Mouse (Mus musculus) stomach, embryonic 14.5 days (tissue): Measurements from ENCODE around the gene Rps3. TPM values are rescaled to one million over a fixed set of nuclear protein-coding genes. Genes with fewer than 3 reads are reported as not detected.
"Not testable (repeated sequence)": the region's sequence is repeated elsewhere in the genome, so short reads cannot be mapped to it uniquely, and the experiment has no call there.

ENCODE experiments used
- ATAC-seq: fragments of 200-750 bp; cut with Nextera tagmentation; 2 replicates; pipeline ENCODE4 v1.8.0; 2017; ENCODE audit warnings: low read depth, moderate TSS enrichment; ENCODE audit not compliant: insufficient number of reproducible peaks, insufficient read depth, low FRiP score
- H3K27ac ChIP-seq: fragments of 300-500 bp; sonication (generic); 2 replicates; pipeline ENCODE4 v1.5.1; 2014; ENCODE audit warnings: mild to moderate bottlenecking, low read length, moderate library complexity, mixed read lengths
- H3K27me3 ChIP-seq: fragments of 300-500 bp; sonication (generic); 2 replicates; pipeline ENCODE4 v1.6.1; 2014; ENCODE audit warnings: low read length, control low read depth, mixed read lengths; ENCODE audit not compliant: control insufficient read depth, insufficient read depth
- H3K36me3 ChIP-seq: fragments of 300-500 bp; sonication (generic); 2 replicates; pipeline ENCODE4 v1.6.1; 2014; ENCODE audit warnings: mild to moderate bottlenecking, control low read depth, low read length, moderate library complexity, mixed read lengths; ENCODE audit not compliant: control insufficient read depth, insufficient read depth
- H3K4me1 ChIP-seq: fragments of 300-500 bp; sonication (generic); 2 replicates; pipeline ENCODE4 v1.6.1; 2014; ENCODE audit warnings: low read length, control low read depth, mixed read lengths; ENCODE audit not compliant: control insufficient read depth, insufficient read depth
- H3K4me2 ChIP-seq: fragments of 300-500 bp; sonication (generic); replicated peaks from 2 replicates; pipeline ENCODE4 v1.6.1; 2014; ENCODE audit warnings: low read depth, low read length, control low read depth
- H3K4me3 ChIP-seq: fragments of 300-500 bp; sonication (generic); 2 replicates; pipeline ENCODE4 v1.5.1; 2014; ENCODE audit warnings: low read depth, low read length, control low read depth
- H3K9ac ChIP-seq: fragments of 300-500 bp; sonication (generic); replicated peaks from 2 replicates; pipeline ENCODE4 v1.6.1; 2014; ENCODE audit warnings: low read depth, mild to moderate bottlenecking, control low read depth, low read length, moderate library complexity, mixed read lengths
- H3K9me3 ChIP-seq: fragments of 300-500 bp; sonication (generic); 2 replicates; pipeline ENCODE4 v1.6.1; 2016; ENCODE audit warnings: low read depth, low read length, control low read depth; ENCODE audit not compliant: control insufficient read depth
- WGBS: fragments of 180-500 bp; shearing (Covaris S2); extraction: QIAGEN DNeasy Blood & Tissue Kit; methylation state at CpG from one replicate; pipeline ENCODE4 v1.1.7; 2014; 5-methylcytosine and 5-hydroxymethylcytosine counted together
- polyA plus RNA-seq: library from polyadenylated mRNA; unstranded; fragments of >200 nt; fragmentation: Nextera tagmentation; extraction: Ambion mirVana; gene quantifications from 2 replicates; pipeline ENCODE4 v1.2.1, GENCODE M21; 2014

Gene Rps3
- polyA plus RNA-seq, 1 experiment from 2014 or later = 915 TPM

DNA sequence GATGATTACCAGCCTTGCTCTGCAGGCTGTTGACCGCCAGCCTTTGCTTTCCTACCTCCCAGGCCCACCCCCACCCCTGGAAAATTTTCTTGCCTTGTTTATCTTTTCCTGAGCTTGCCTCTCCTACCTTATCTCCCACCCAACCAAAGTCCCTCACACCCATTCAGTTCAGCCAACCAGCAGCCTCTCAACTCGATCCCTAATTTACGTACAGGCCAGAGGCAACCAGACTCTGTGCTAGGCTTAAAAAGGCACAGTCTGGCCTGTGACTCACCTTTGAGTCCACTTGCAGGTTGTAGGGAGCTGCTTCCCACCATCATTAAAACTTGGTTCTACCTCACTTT lies 33.2 kb upstream of the Rps3 start:
- H3K4me1 ChIP-seq = peaks cover 7% of the 10 kb centered on the region; the same call in 1 of the 2 replicates
- peak; percentile 77 for ATAC-seq
- H3K27ac ChIP-seq = no peak overlapping the region
- H3K27me3 ChIP-seq = no peaks in the 10 kb centered on the region
- H3K36me3 ChIP-seq = no peaks in the 10 kb centered on the region
- H3K9ac ChIP-seq = no peak overlapping the region
- WGBS = 62% methylated on average over 3 of the region's 3 CpGs
- H3K4me2 ChIP-seq = no peak overlapping the region
- no peaks in the 10 kb centered on the region for H3K9me3 ChIP-seq
- H3K4me3 ChIP-seq = no peak overlapping the region

DNA sequence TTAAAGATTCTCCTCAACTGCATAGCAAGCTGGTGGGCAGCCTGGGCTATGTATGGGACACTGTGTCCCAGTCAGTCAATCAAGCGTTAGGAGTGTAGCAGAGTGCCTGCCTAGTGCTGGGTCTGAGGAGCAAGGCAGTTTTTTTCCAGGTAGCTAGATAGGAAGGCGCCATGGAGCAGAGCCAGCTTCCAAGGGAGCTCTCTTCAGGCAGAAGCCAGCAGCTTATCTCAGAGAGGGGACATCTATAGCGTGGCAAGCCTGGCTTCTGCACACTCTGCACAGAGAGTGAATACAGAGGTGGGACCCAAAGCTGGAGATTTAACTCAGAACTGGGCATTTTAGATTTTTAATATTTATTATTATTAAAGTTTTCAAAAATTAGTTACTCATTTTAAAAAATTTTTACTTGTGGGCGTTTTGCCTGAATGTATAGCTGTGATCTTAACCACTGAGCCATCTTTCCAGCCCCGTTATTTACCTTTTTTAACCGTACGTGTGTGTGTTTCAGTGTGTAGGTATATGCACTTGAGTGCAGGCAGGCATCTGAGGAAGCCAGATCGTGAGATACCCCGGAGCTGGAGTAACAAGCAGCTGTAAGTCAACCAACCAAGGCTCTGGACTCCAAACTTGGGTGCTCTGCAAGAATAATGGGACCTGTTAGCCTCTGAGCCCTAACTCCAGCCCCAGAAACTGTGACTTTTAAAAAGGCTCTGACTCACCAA lies 32.7 kb upstream of the Rps3 start:
- Histone ChIP-seq H3K9ac (no peak overlapping the region), H3K4me3 (no peak overlapping the region), H3K9me3 (no peaks in the 10 kb centered on the region), H3K36me3 (no peaks in the 10 kb centered on the region), H3K4me1 (peaks cover 7% of the 10 kb centered on the region; the same call in 1 of the 2 replicates), H3K27me3 (no peaks in the 10 kb centered on the region), H3K27ac (no peak overlapping the region), H3K4me2 (no peak overlapping the region)
- ATAC-seq = no peak
- 77% methylated on average over 9 of the region's 9 CpGs for WGBS

DNA sequence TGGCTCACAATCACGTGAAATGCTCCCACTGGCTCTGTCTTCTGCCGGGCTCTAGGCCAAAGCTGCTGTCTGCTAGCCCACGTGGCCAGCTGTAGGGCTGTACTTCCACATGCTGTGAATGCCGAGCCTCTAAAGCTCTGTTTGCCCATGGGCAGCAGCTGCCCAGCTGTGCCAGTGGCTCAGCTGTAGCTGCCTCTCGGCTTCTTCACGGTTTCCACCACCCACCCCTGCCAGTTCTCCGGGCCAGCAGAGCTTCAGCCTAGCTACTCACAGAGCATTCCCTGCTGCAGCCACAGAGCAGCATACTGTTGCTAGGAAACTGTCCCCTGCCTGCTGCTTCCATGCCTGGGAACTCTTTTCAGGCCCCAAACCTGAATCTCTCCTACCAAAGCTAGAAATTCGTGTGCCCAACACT lies 26.6 kb upstream of the Rps3 start:
- no peaks in the 10 kb centered on the region for H3K27me3 ChIP-seq
- H3K4me1 ChIP-seq = no peaks in the 10 kb centered on the region
- 10% methylated on average over 8 of the region's 8 CpGs for WGBS
- no peak overlapping the region for H3K4me2 ChIP-seq
- ATAC-seq = no peak
- H3K9me3 ChIP-seq = no peaks in the 10 kb centered on the region
- no peaks in the 10 kb centered on the region for H3K36me3 ChIP-seq
- H3K9ac ChIP-seq = no peak overlapping the region
- no peak overlapping the region for H3K27ac ChIP-seq
- no peak overlapping the region for H3K4me3 ChIP-seq

DNA sequence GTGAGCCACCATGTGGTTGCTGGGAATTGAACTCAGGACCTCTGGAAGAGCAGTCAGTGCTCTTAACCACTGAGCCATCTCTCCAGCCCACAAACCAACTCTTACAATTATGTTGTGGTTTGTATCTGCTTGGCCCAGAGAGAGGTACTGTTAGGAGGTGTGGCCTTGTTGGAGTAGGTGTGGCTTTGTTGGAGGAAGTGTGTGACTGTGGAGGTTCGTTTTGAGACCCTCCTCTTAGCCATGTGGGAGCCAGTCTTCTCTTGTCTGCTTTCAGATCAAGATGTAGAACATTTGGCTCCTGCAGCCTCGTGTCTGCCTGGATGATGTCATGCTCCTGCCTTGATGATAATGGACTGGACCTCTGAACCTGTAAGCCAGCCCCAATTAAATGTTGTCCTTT lies 24.6 kb upstream of the Rps3 start:
- not testable (repeated sequence) for ATAC-seq, H3K9ac ChIP-seq, H3K36me3 ChIP-seq, H3K4me2 ChIP-seq, H3K4me1 ChIP-seq, H3K27ac ChIP-seq, H3K9me3 ChIP-seq, H3K4me3 ChIP-seq, H3K27me3 ChIP-seq
- WGBS = 14% methylated on average over 2 of the region's 2 CpGs

DNA sequence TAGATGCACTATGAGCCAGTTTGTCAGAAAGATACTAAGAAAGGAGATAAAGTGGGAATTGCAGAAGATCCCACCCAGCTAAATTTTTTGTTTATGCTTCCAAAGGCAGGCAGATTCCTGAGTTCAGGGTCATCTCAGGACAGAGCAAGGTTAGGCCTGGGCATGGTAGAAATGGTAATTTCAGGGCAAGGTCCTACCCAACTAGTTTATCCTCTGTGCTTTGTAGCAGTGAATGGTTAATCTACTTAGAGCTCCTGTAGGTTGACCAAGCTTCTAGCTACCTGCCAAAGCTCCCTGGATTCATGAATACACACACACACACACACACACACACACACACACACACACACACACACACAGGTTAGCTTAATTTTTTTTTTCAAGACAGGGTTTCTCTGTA lies 21.0 kb upstream of the Rps3 start:
- H3K4me1 ChIP-seq = 0 out of 2 replicates have a peak, but pooled peaks cover 2% of the 10 kb centered on the region
- H3K9ac ChIP-seq = no peak overlapping the region
- no peaks in the 10 kb centered on the region for H3K9me3 ChIP-seq
- no peaks in the 10 kb centered on the region for H3K27me3 ChIP-seq
- no peaks in the 10 kb centered on the region for H3K36me3 ChIP-seq
- H3K4me3 ChIP-seq = no peak overlapping the region
- ATAC-seq = no peak
- no peak overlapping the region for H3K4me2 ChIP-seq
- H3K27ac ChIP-seq = no peak overlapping the region

DNA sequence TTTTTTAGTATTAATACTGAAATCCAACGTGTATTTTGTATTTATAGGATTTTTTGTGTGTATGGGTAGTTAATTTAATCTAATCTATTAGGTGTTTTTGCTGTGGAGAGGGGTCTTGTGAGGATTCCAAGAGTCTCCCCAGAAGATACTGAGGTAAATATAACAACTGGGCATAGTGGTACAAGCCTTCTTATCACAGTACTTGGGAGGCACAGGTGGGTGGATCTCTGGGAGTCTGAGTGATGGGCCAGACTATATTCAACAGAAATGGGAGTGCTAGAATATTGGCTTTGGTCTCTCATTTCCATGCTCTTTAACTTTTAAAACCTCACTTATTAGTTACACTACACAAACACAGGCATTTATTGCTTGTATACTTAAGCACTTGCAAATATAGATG lies 17.6 kb upstream of the Rps3 start:
- H3K9me3 ChIP-seq = no peaks in the 10 kb centered on the region
- no peaks in the 10 kb centered on the region for H3K36me3 ChIP-seq
- 0 out of 2 replicates have a peak, but pooled peaks cover 2% of the 10 kb centered on the region for H3K4me1 ChIP-seq
- H3K9ac ChIP-seq = no peak overlapping the region
- H3K27ac ChIP-seq = no peak overlapping the region
- no peaks in the 10 kb centered on the region for H3K27me3 ChIP-seq
- H3K4me3 ChIP-seq = no peak overlapping the region
- ATAC-seq = no peak
- no peak overlapping the region for H3K4me2 ChIP-seq
- WGBS = 43% methylated on average over 1 of the region's 1 CpGs

DNA sequence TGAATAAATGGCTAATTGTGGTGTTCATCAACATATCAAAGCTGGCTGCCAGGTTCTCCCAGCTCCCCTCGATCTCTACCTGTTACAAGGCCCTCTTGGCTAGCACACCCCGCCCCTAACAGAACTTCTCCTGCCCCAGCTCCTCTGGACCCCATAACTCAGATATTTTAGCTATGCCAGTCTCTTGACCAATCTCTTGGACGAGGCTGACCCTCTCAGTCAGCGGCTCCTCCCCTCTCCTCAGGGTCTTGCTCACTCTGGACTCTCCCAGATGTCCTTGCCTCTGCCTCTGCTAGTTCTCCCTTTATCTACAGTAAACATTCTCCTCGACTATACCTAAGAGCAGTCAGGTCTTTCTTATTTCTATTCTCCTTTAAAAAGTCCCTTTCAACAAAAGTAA lies 17.1 kb upstream of the Rps3 start:
- H3K27ac ChIP-seq = no peak overlapping the region
- H3K36me3 ChIP-seq = no peaks in the 10 kb centered on the region
- H3K4me2 ChIP-seq = no peak overlapping the region
- WGBS = 22% methylated on average over 5 of the region's 5 CpGs
- H3K9me3 ChIP-seq = no peaks in the 10 kb centered on the region
- ATAC-seq = no peak
- H3K4me1 ChIP-seq = 0 out of 2 replicates have a peak, but pooled peaks cover 2% of the 10 kb centered on the region
- no peak overlapping the region for H3K9ac ChIP-seq
- H3K27me3 ChIP-seq = no peaks in the 10 kb centered on the region
- no peak overlapping the region for H3K4me3 ChIP-seq

DNA sequence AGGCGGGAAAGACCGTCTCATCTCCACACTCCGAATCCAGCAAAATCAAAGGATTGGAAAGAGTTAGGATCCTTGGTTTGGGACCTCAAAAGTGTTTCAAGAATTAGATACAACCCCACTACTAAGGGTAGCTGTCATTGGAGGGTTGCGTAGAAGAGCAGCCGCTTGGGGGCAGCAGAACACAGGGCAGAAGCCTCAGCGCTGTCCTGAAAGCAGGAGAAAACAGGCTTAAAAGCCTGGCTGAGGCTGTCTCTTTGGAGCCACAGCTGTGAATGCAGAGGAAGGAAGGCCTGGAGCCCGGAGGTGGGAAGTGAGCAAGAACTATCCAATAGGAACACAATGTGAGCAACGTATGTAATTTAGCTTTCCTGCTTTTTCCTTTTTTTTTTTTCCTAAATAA lies 16.7 kb upstream of the Rps3 start:
- ATAC-seq = peak; percentile 90
- Histone ChIP-seq H3K4me1 (0 out of 2 replicates have a peak, but pooled peaks cover 2% of the 10 kb centered on the region), H3K27ac (no peak overlapping the region), H3K9me3 (no peaks in the 10 kb centered on the region), H3K36me3 (no peaks in the 10 kb centered on the region), H3K4me3 (no peak overlapping the region), H3K9ac (no peak overlapping the region), H3K4me2 (no peak overlapping the region), H3K27me3 (no peaks in the 10 kb centered on the region)
- WGBS = 5% methylated on average over 8 of the region's 8 CpGs

DNA sequence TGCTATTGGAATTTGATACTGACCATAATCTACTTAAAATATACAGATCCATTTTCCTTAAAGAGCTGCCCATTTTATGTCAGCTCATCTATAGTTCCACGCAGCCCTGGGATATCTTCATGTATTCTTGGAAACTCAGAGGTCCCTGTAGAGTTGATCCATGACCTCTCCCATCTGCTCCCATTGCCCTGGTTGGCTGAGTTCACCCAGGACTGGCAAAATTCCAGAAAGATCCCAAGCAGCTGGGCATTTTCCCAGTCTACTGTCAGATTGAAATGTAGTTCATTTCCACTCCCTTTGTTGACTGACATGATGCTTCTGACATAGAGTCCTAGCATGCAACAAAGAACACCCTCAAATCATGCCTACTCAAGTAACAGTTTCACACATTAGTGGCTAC lies 15.6 kb upstream of the Rps3 start:
- H3K4me2 ChIP-seq = no peak overlapping the region
- H3K9me3 ChIP-seq = no peaks in the 10 kb centered on the region
- H3K9ac ChIP-seq = no peak overlapping the region

More for the DNA sequence above, 15.6 kb upstream of the Rps3 start:
- H3K27ac ChIP-seq = no peak overlapping the region
- H3K27me3 ChIP-seq = no peaks in the 10 kb centered on the region
- WGBS = 54% methylated on average over 1 of the region's 1 CpGs
- no peaks in the 10 kb centered on the region for H3K36me3 ChIP-seq
- ATAC-seq = no peak
- no peak overlapping the region for H3K4me3 ChIP-seq
- H3K4me1 ChIP-seq = 0 out of 2 replicates have a peak, but pooled peaks cover 2% of the 10 kb centered on the region
